Mouse (Mus musculus): Measurements from ENCODE around the gene Tmem202. TPM values are rescaled to one million over a fixed set of nuclear protein-coding genes. Genes with fewer than 3 reads are reported as not detected.

Tmem202 gene
- polyA plus RNA-seq, 2 experiments = 0.10 TPM; not detected in 1

GRCm38 (mm10) chr9:59547869-59548268 is 8.2 kb upstream of the Tmem202 start:
- H3K4me3 ChIP-seq (replicated peaks; ENCODE audit: low read length) = no peak overlapping the region
- ATAC-seq (ENCODE audit: low FRiP score, low read depth) (no peak), DNase-seq (ENCODE audit: low spot score) (no peak)
- no peaks in the 10 kb centered on the region for H3K4me1 ChIP-seq (ENCODE audit: control insufficient read depth, insufficient read depth, low read length)
- no peaks in the 10 kb centered on the region for H3K27me3 ChIP-seq (ENCODE audit: control insufficient read depth, insufficient read depth, low read length)
- 91% methylated on average over 1 of the region's 1 CpGs for WGBS
- TF ChIP-seq POLR2A (IDR thresholded peaks at IDR 0.05; ENCODE audit: borderline replicate concordance, extremely low read depth, insufficient read depth, insufficient read length) = no peak
- no peak overlapping the region for H3K4me2 ChIP-seq (replicated peaks; ENCODE audit: low read depth, low read length, severe bottlenecking)
- H3K9ac ChIP-seq (ENCODE audit: low read depth, low read length, severe bottlenecking) = no peak overlapping the region
- H3K36me3 ChIP-seq (ENCODE audit: control insufficient read depth, insufficient read depth, low read length) = peaks cover 3% of the 10 kb centered on the region; the same call in 1 of the 2 replicates
- no peaks in the 10 kb centered on the region for H3K9me3 ChIP-seq (ENCODE audit: control insufficient read depth, low read length)
- no peak overlapping the region for H3K27ac ChIP-seq (replicated peaks; ENCODE audit: low read depth, low read length)

DNA sequence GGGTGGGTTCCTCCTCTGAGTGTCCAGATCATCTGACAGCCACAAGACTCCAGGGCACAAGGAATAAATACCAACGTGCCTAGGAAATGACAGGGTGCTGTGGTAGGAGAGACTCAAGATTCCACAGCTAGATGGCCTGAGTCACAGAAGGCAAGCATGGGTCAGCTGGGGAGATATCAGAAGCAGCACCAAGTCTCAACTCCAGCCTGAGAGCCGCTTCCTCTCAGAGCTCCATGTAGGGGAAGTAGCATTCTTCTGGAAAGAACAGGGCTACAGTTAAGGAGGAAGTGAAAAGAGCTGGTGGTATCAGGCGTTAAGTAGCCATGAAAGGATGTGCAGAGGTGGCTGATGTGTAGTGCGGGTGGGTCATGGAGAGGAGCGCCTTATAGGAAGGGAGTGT is 5.1 kb upstream of the Tmem202 start:
- no peaks in the 10 kb centered on the region for H3K27me3 ChIP-seq (ENCODE audit: control insufficient read depth, insufficient read depth, low read length)
- H3K27ac ChIP-seq (replicated peaks; ENCODE audit: low read depth, low read length) = no peak overlapping the region
- no peaks in the 10 kb centered on the region for H3K9me3 ChIP-seq (ENCODE audit: control insufficient read depth, low read length)
- no peaks in the 10 kb centered on the region for H3K36me3 ChIP-seq (ENCODE audit: control insufficient read depth, insufficient read depth, low read length)
- no peak overlapping the region for H3K9ac ChIP-seq (ENCODE audit: low read depth, low read length, severe bottlenecking)
- H3K4me3 ChIP-seq (replicated peaks; ENCODE audit: low read length) = no peak overlapping the region
- 85% methylated on average over 5 of the region's 5 CpGs for WGBS
- DNase-seq (ENCODE audit: low spot score) (no peak), ATAC-seq (ENCODE audit: low FRiP score, low read depth) (no peak)
- H3K4me1 ChIP-seq (ENCODE audit: control insufficient read depth, insufficient read depth, low read length) = peaks cover 13% of the 10 kb centered on the region
- no peak overlapping the region for H3K4me2 ChIP-seq (replicated peaks; ENCODE audit: low read depth, low read length, severe bottlenecking)
- no peak for TF ChIP-seq POLR2A (IDR thresholded peaks at IDR 0.05; ENCODE audit: borderline replicate concordance, extremely low read depth, insufficient read depth, insufficient read length)

DNA sequence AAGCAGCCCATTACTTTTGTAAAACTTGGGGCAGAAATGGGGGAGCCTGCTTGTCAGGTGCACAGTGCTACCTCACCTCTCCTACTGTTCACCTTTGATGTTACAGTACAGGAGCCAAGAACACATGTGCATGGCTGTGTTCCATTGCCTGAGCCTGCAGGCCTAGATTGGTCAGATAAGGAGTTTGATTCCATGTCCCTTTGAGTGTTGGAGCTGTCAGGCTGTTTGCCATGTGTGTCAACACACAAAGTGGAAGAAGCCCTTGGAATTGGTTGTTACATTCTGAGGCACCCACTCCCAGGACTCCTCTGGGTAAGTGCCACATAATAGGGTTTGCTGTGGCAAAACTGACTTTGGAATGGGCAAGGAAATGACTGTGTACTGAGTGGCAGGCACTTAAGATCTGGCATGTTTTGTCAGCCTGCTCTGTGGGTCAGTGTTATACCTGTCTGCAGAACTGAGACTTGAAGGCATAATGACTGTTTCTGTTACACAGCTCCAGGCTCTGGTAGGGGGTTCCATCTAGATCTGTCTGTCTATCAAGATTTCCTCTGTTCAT is 3.2 kb upstream of the Tmem202 start:
- Histone ChIP-seq H3K9me3 (ENCODE audit: control insufficient read depth, low read length) (no peaks in the 10 kb centered on the region), H3K4me1 (ENCODE audit: control insufficient read depth, insufficient read depth, low read length) (peaks cover 17% of the 10 kb centered on the region), H3K27ac (replicated peaks; ENCODE audit: low read depth, low read length) (no peak overlapping the region), H3K4me2 (replicated peaks; ENCODE audit: low read depth, low read length, severe bottlenecking) (no peak overlapping the region), H3K36me3 (ENCODE audit: control insufficient read depth, insufficient read depth, low read length) (no peaks in the 10 kb centered on the region), H3K4me3 (replicated peaks; ENCODE audit: low read length) (no peak overlapping the region), H3K9ac (ENCODE audit: low read depth, low read length, severe bottlenecking) (no peak overlapping the region), H3K27me3 (ENCODE audit: control insufficient read depth, insufficient read depth, low read length) (no peaks in the 10 kb centered on the region)
- DNase-seq (ENCODE audit: low spot score) (no peak), ATAC-seq (ENCODE audit: low FRiP score, low read depth) (no peak)
- no peak for TF ChIP-seq POLR2A (IDR thresholded peaks at IDR 0.05; ENCODE audit: borderline replicate concordance, extremely low read depth, insufficient read depth, insufficient read length)

- Histone ChIP-seq H3K4me1 (ENCODE audit: control insufficient read depth, insufficient read depth, low read length) (peaks cover 17% of the 10 kb centered on the region), H3K4me3 (replicated peaks; ENCODE audit: low read length) (no peak overlapping the region), H3K9me3 (ENCODE audit: control insufficient read depth, low read length) (no peaks in the 10 kb centered on the region), H3K27ac (replicated peaks; ENCODE audit: low read depth, low read length) (no peak overlapping the region), H3K9ac (ENCODE audit: low read depth, low read length, severe bottlenecking) (no peak overlapping the region), H3K27me3 (ENCODE audit: control insufficient read depth, insufficient read depth, low read length) (no peaks in the 10 kb centered on the region), H3K36me3 (ENCODE audit: control insufficient read depth, insufficient read depth, low read length) (no peaks in the 10 kb centered on the region), H3K4me2 (replicated peaks; ENCODE audit: low read depth, low read length, severe bottlenecking) (0 out of 2 replicates have a peak overlapping the region, but pooled peaks have one; percentile 2)
- 83% methylated on average over 6 of the region's 6 CpGs for WGBS
- DNase-seq (ENCODE audit: low spot score) = no peak
- no peak for TF ChIP-seq POLR2A (IDR thresholded peaks at IDR 0.05; ENCODE audit: borderline replicate concordance, extremely low read depth, insufficient read depth, insufficient read length)
- ATAC-seq (ENCODE audit: low FRiP score, low read depth) = no peak
Measured at GRCm38 (mm10) chr9:59541617-59542016, 2.0 kb upstream of the Tmem202 start.

GRCm38 (mm10) chr9:59537651-59538050 is 2.0 kb downstream of the Tmem202 start:
- no peak overlapping the region for H3K27ac ChIP-seq (replicated peaks; ENCODE audit: low read depth, low read length)
- no peaks in the 10 kb centered on the region for H3K36me3 ChIP-seq (ENCODE audit: control insufficient read depth, insufficient read depth, low read length)
- no peaks in the 10 kb centered on the region for H3K9me3 ChIP-seq (ENCODE audit: control insufficient read depth, low read length)
- no peak overlapping the region for H3K9ac ChIP-seq (ENCODE audit: low read depth, low read length, severe bottlenecking)
- peaks cover 17% of the 10 kb centered on the region for H3K4me1 ChIP-seq (ENCODE audit: control insufficient read depth, insufficient read depth, low read length)
- DNase-seq (ENCODE audit: low spot score) (no peak), ATAC-seq (ENCODE audit: low FRiP score, low read depth) (no peak)
- TF ChIP-seq POLR2A (IDR thresholded peaks at IDR 0.05; ENCODE audit: borderline replicate concordance, extremely low read depth, insufficient read depth, insufficient read length) = no peak
- no peak overlapping the region for H3K4me3 ChIP-seq (replicated peaks; ENCODE audit: low read length)
- H3K27me3 ChIP-seq (ENCODE audit: control insufficient read depth, insufficient read depth, low read length) = no peaks in the 10 kb centered on the region
- no peak overlapping the region for H3K4me2 ChIP-seq (replicated peaks; ENCODE audit: low read depth, low read length, severe bottlenecking)
- WGBS = 84% methylated on average over 3 of the region's 3 CpGs

DNA sequence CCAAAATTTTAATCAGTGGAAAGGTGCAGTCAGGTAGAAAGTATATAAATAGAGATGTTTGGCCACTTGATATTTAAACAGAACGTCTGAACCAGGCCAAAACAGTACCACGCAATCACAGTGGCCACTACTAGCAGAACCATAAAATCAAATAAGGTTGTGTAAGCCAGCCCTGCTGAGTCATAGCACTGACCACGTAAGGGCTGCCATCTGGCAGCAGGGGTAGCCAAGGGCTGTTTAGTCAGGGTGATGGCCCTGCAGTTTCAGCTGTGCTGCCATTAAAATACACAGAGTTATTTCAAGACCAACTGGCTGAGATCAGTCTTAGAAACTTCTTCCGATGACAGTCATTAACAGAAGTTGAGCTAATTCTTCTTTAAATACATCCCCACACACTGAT is 5.8 kb downstream of the Tmem202 start:
- Histone ChIP-seq H3K4me3 (replicated peaks; ENCODE audit: low read length) (no peak overlapping the region), H3K4me1 (ENCODE audit: control insufficient read depth, insufficient read depth, low read length) (0 out of 2 replicates have a peak, but pooled peaks cover 1% of the 10 kb centered on the region), H3K9me3 (ENCODE audit: control insufficient read depth, low read length) (no peaks in the 10 kb centered on the region), H3K9ac (ENCODE audit: low read depth, low read length, severe bottlenecking) (no peak overlapping the region), H3K4me2 (replicated peaks; ENCODE audit: low read depth, low read length, severe bottlenecking) (no peak overlapping the region), H3K36me3 (ENCODE audit: control insufficient read depth, insufficient read depth, low read length) (no peaks in the 10 kb centered on the region), H3K27ac (replicated peaks; ENCODE audit: low read depth, low read length) (no peak overlapping the region), H3K27me3 (ENCODE audit: control insufficient read depth, insufficient read depth, low read length) (no peaks in the 10 kb centered on the region)
- no peak for DNase-seq (ENCODE audit: low spot score)
- no peak for TF ChIP-seq POLR2A (IDR thresholded peaks at IDR 0.05; ENCODE audit: borderline replicate concordance, extremely low read depth, insufficient read depth, insufficient read length)
- ATAC-seq (ENCODE audit: low FRiP score, low read depth) = no peak
- WGBS = 58% methylated on average over 4 of the region's 4 CpGs
